Mouse (Mus musculus) kidney, adult 2 months (tissue): ENCODE measurements around the gene Zfp821.

Source experiments
- CTCF ChIP-seq: fragments of 200-500 bp; conservative IDR thresholded peaks from 2 replicates; pipeline ENCODE4 v1.5.1; 2011; ENCODE audit warnings: low read depth, mild to moderate bottlenecking, control low read depth, low read length, moderate library complexity, mixed read lengths; ENCODE audit not compliant: insufficient read depth, insufficient read length
- POLR2A ChIP-seq: fragments of 200-500 bp; IDR thresholded peaks from one replicate; pipeline ENCODE4 v1.6.1; 2011; ENCODE audit warnings: low read depth, low read length, control low read depth

DNA sequence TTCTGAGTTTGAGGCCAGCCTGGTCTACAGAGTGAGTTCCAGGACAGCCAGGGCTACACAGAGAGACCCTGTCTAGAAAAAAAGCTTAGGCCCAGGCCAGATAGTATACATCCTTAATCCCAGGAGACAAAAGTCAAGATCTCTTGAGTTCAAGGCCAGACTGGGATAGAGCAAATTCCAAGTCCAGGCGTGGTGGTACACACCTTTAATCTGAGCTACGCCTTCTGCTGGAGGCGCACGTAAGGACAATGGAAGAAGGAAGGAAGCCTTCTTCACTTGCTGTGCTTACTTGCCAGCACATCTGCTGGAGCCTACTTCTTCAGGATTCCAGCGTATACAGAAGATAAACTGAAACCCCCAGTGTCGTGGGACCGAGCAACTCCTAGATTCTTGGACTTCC is 54.1 kb downstream of the Zfp821 start:
- no peak for TF ChIP-seq CTCF
- no peak for TF ChIP-seq POLR2A
